10 mouse cellular contexts compared by ENCODE assay signal in the genomic region with DNA sequence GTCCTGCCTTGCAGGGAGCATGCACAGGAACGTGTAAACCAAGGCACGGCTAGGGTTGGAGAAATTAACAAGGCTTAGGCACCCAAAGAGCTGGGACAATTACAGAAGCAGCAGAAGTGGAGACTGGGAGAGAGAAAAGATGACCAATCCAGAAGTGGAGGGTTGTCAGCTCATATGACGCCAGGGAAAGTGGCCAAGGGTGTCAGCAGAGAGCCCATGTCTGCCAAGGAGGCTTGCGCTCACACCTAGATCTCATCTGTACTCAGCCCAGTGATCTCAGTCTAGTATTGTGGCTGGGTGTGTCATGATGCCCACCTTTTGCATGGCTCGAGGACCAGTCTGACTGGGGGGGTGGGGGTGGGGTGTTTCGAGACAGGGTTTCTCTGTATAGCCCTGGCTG. TPM values are rescaled to one million over a fixed set of nuclear protein-coding genes. Genes with fewer than 3 reads are reported as not detected.
DNase-seq lines count a peak whose midpoint lies in the region; ATAC-seq and TF ChIP-seq lines count a peak whose summit lies in the region.
"Had no signal": no experiment of that assay in that cellular context is flagged by ENCODE, and none has a peak within 500 bp of the region (broad histone marks: within the 10 kb centered on the region; RNA-seq: fewer than 3 reads in every experiment).

No protein-coding gene starts in this region.

- no peaks in the 10 kb centered on the region for H3K27me3 ChIP-seq in midbrain, embryonic 10.5 days (ENCODE audit: low read depth, poor library complexity, severe bottlenecking)
- no peaks in the 10 kb centered on the region for H3K27me3 ChIP-seq in midbrain, embryonic 11.5 days (ENCODE audit: control insufficient read depth, insufficient read depth, low read length)
- no peaks in the 10 kb centered on the region for H3K27me3 ChIP-seq in limb, embryonic 14.5 days (ENCODE audit: control insufficient read depth, insufficient read depth, low read length)
- H3K27me3 ChIP-seq in stomach, postnatal 0 days (ENCODE audit: control insufficient read depth, insufficient read depth, low read length), result no peaks in the 10 kb centered on the region

- peak; percentile 64 to 68 for DNase-seq in cerebellum, postnatal 10 days
- DNase-seq in cerebellum, postnatal 36 days, result no peak
- no peak for DNase-seq in midbrain, embryonic 10.5 days (ENCODE audit: low spot score)
- no peak for DNase-seq in midbrain, embryonic 11.5 days (ENCODE audit: low spot score, missing footprints)
- no peak for DNase-seq in limb, embryonic 14.5 days (ENCODE audit: low spot score)
- DNase-seq in stomach, postnatal 0 days (ENCODE audit: low spot score), result no peak
- no peak for DNase-seq in layer of hippocampus, postnatal 10 days (ENCODE audit: low spot score in 2 of 2)
- no peak for DNase-seq in spleen, adult 18-20 months

- H3K27ac ChIP-seq in midbrain, embryonic 10.5 days (replicated peaks), result peak overlapping the region; percentile 42
- H3K27ac ChIP-seq in midbrain, embryonic 11.5 days (ENCODE audit: low read depth, low read length), result no peak overlapping the region
- H3K27ac ChIP-seq in limb, embryonic 14.5 days (replicated peaks; ENCODE audit: low read depth, low read length), result peak overlapping the region; percentile 53; the same call in 1 of the 2 replicates
- 0 out of 2 replicates have a peak overlapping the region, but pooled peaks have one; percentile 53 for H3K27ac ChIP-seq in stomach, postnatal 0 days (replicated peaks)
- H3K27ac ChIP-seq: midbrain, embryonic 12.5 days had no signal

- H3K4me2 ChIP-seq in midbrain, embryonic 11.5 days, result no peak overlapping the region
- H3K4me2 ChIP-seq in limb, embryonic 14.5 days (replicated peaks; ENCODE audit: low read depth, low read length, severe bottlenecking), result no peak overlapping the region
- no peak overlapping the region for H3K4me2 ChIP-seq in stomach, postnatal 0 days (replicated peaks; ENCODE audit: low read depth)

- WGBS in midbrain, embryonic 10.5 days, result 64% methylated on average over 6 of the region's 6 CpGs
- WGBS in midbrain, embryonic 11.5 days, result 61% methylated on average over 6 of the region's 6 CpGs
- 50% methylated on average over 6 of the region's 6 CpGs for WGBS in limb, embryonic 14.5 days
- 49% methylated on average over 6 of the region's 6 CpGs for WGBS in stomach, postnatal 0 days

- no peak overlapping the region for H3K9ac ChIP-seq in midbrain, embryonic 11.5 days (ENCODE audit: low read length)
- H3K9ac ChIP-seq in limb, embryonic 14.5 days (ENCODE audit: low read depth, low read length, severe bottlenecking), result peak overlapping the region; percentile 66
- peak overlapping the region; percentile 45 for H3K9ac ChIP-seq in stomach, postnatal 0 days (ENCODE audit: low read length)

- no peak for TF ChIP-seq CTCF in stomach, postnatal 0 days (IDR thresholded peaks at IDR 0.05; ENCODE audit: low read depth)

- no peaks in the 10 kb centered on the region for H3K36me3 ChIP-seq in midbrain, embryonic 10.5 days
- no peaks in the 10 kb centered on the region for H3K36me3 ChIP-seq in midbrain, embryonic 11.5 days (ENCODE audit: control insufficient read depth, insufficient read depth, low read length)
- no peaks in the 10 kb centered on the region for H3K36me3 ChIP-seq in limb, embryonic 14.5 days (ENCODE audit: control insufficient read depth, insufficient read depth, low read length)
- no peaks in the 10 kb centered on the region for H3K36me3 ChIP-seq in stomach, postnatal 0 days (ENCODE audit: control insufficient read depth, insufficient read depth, low read length)
- H3K36me3 ChIP-seq: midbrain, embryonic 12.5 days had no signal

- H3K4me1 ChIP-seq in midbrain, embryonic 10.5 days, result peaks cover 33% of the 10 kb centered on the region
- H3K4me1 ChIP-seq in midbrain, embryonic 11.5 days (ENCODE audit: control insufficient read depth, insufficient read depth, low read length), result peaks cover 4% of the 10 kb centered on the region; the same call in 1 of the 2 replicates
- H3K4me1 ChIP-seq in limb, embryonic 14.5 days (ENCODE audit: control insufficient read depth, insufficient read depth, low read length), result no peaks in the 10 kb centered on the region; the same call in 1 of the 2 replicates
- H3K4me1 ChIP-seq in stomach, postnatal 0 days (replicated peaks; ENCODE audit: control insufficient read depth, insufficient read depth), result no peaks in the 10 kb centered on the region

- H3K9me3 ChIP-seq in midbrain, embryonic 10.5 days (replicated peaks), result no peaks in the 10 kb centered on the region
- no peaks in the 10 kb centered on the region for H3K9me3 ChIP-seq in midbrain, embryonic 11.5 days (ENCODE audit: control insufficient read depth, low read length)
- no peaks in the 10 kb centered on the region for H3K9me3 ChIP-seq in limb, embryonic 14.5 days (ENCODE audit: control insufficient read depth, low read length)
- H3K9me3 ChIP-seq in stomach, postnatal 0 days (ENCODE audit: control insufficient read depth, low read length), result no peaks in the 10 kb centered on the region
- H3K9me3 ChIP-seq: midbrain, embryonic 12.5 days had no signal

- TF ChIP-seq POLR2A in limb, embryonic 14.5 days (IDR thresholded peaks at IDR 0.05; ENCODE audit: borderline replicate concordance, extremely low read depth, insufficient read depth, insufficient read length), result no peak

- peak overlapping the region; percentile 77 for H3K4me3 ChIP-seq in midbrain, embryonic 10.5 days
- H3K4me3 ChIP-seq in midbrain, embryonic 11.5 days (ENCODE audit: low read depth, low read length), result no peak overlapping the region
- peak overlapping the region; percentile 18; the same call in 1 of the 2 replicates for H3K4me3 ChIP-seq in limb, embryonic 14.5 days (replicated peaks; ENCODE audit: low read length)
- H3K4me3 ChIP-seq in stomach, postnatal 0 days (ENCODE audit: low read depth, low read length), result peak overlapping the region; percentile 58

- no peak for ATAC-seq in midbrain, embryonic 11.5 days (ENCODE audit: low FRiP score)
- ATAC-seq in limb, embryonic 14.5 days (ENCODE audit: low FRiP score, low read depth), result no peak
- ATAC-seq in stomach, postnatal 0 days (ENCODE audit: low FRiP score, low TSS enrichment), result no peak

- TF ChIP-seq EP300 in stomach, postnatal 0 days (optimal IDR thresholded peaks at IDR 0.05), result no peak

RNA-seq across cellular contexts. Expression of a gene that starts 0.7 kb away (rescaled TPM):
- polyA plus RNA-seq in midbrain, embryonic 10.5 days (2016; fragmentation: Nextera tagmentation; extraction: Ambion mirVana), result not detected in 2 replicates
- not detected in 2 replicates for polyA plus RNA-seq in midbrain, embryonic 11.5 days (2014; fragmentation: Nextera tagmentation; extraction: Ambion mirVana)
- polyA plus RNA-seq in limb, embryonic 14.5 days (2012; rRNA removed), result not detected in 2 replicates
- not detected in 2 replicates for polyA plus RNA-seq in limb, embryonic 14.5 days (2014; fragmentation: Nextera tagmentation; extraction: Ambion mirVana)
- 0.18 TPM in 1 of 2 replicates, not detected in the other for polyA plus RNA-seq in stomach, postnatal 0 days (2015; fragmentation: Nextera tagmentation; extraction: Ambion mirVana)
- not detected for total RNA-seq in layer of hippocampus, postnatal 10 days (2021)
- polyA plus RNA-seq: cerebellum, adult 2 months; midbrain, embryonic 12.5 days had no signal

RNA-seq across cellular contexts. Expression of a gene that starts 5.9 kb away (rescaled TPM):
- 68.5 and 85.7 TPM in 2 replicates for polyA plus RNA-seq in midbrain, embryonic 10.5 days (2016; fragmentation: Nextera tagmentation; extraction: Ambion mirVana)
- polyA plus RNA-seq in midbrain, embryonic 11.5 days (2014; fragmentation: Nextera tagmentation; extraction: Ambion mirVana), result 52.6 and 58.3 TPM in 2 replicates
- 262 and 311 TPM in 2 replicates for polyA plus RNA-seq in limb, embryonic 14.5 days (2012; rRNA removed)
- polyA plus RNA-seq in limb, embryonic 14.5 days (2014; fragmentation: Nextera tagmentation; extraction: Ambion mirVana), result 104 and 108 TPM in 2 replicates
- 49.7 and 54.3 TPM in 2 replicates for polyA plus RNA-seq in stomach, postnatal 0 days (2015; fragmentation: Nextera tagmentation; extraction: Ambion mirVana)
- 100 to 1,000 TPM in 1 of 2 experiments, 10 to 100 TPM in 1; 82.2 to 102 TPM for total RNA-seq in layer of hippocampus, postnatal 10 days (2021)

RNA-seq across cellular contexts. Expression of a gene that starts 18.5 kb away (rescaled TPM):
- 9.0 and 10.6 TPM in 2 replicates for polyA plus RNA-seq in midbrain, embryonic 10.5 days (2016; fragmentation: Nextera tagmentation; extraction: Ambion mirVana)
- polyA plus RNA-seq in midbrain, embryonic 11.5 days (2014; fragmentation: Nextera tagmentation; extraction: Ambion mirVana), result 8.2 TPM in 2 replicates
- polyA plus RNA-seq in limb, embryonic 14.5 days (2012; rRNA removed), result 27.8 and 35.1 TPM in 2 replicates
- polyA plus RNA-seq in limb, embryonic 14.5 days (2014; fragmentation: Nextera tagmentation; extraction: Ambion mirVana), result 24.1 and 28.9 TPM in 2 replicates
- 109 and 120 TPM in 2 replicates for polyA plus RNA-seq in stomach, postnatal 0 days (2015; fragmentation: Nextera tagmentation; extraction: Ambion mirVana)
- total RNA-seq in layer of hippocampus, postnatal 10 days (2021), result 1 to 10 TPM; 2.1 to 2.5 TPM

RNA-seq across cellular contexts. Expression of a gene that starts 42.5 kb away (rescaled TPM):
- 36.4 and 51.4 TPM in 2 replicates for polyA plus RNA-seq in midbrain, embryonic 10.5 days (2016; fragmentation: Nextera tagmentation; extraction: Ambion mirVana)
- 42.9 and 47.4 TPM in 2 replicates for polyA plus RNA-seq in midbrain, embryonic 11.5 days (2014; fragmentation: Nextera tagmentation; extraction: Ambion mirVana)
- polyA plus RNA-seq in limb, embryonic 14.5 days (2012; rRNA removed), result 42.2 and 62.8 TPM in 2 replicates
- polyA plus RNA-seq in limb, embryonic 14.5 days (2014; fragmentation: Nextera tagmentation; extraction: Ambion mirVana), result 47.5 and 54.2 TPM in 2 replicates
- 10.9 and 13.4 TPM in 2 replicates for polyA plus RNA-seq in stomach, postnatal 0 days (2015; fragmentation: Nextera tagmentation; extraction: Ambion mirVana)
- 10 to 100 TPM; 75.0 to 82.7 TPM for total RNA-seq in layer of hippocampus, postnatal 10 days (2021)

Comparison
In these comparisons a context has a peak if more than half of its experiments do, and no peak if none do; other contexts are left out.
1. DNase-seq: peak in cerebellum, postnatal 10 days (2 of 2); none in cerebellum, postnatal 36 days (0 of 2), midbrain, embryonic 10.5 days (single experiment), midbrain, embryonic 11.5 days (single experiment), limb, embryonic 14.5 days (single experiment), stomach, postnatal 0 days (single experiment), layer of hippocampus, postnatal 10 days (0 of 2) and spleen, adult 18-20 months (0 of 2).